ENCODE assay signal across 8 mouse cellular contexts in the genomic region with DNA sequence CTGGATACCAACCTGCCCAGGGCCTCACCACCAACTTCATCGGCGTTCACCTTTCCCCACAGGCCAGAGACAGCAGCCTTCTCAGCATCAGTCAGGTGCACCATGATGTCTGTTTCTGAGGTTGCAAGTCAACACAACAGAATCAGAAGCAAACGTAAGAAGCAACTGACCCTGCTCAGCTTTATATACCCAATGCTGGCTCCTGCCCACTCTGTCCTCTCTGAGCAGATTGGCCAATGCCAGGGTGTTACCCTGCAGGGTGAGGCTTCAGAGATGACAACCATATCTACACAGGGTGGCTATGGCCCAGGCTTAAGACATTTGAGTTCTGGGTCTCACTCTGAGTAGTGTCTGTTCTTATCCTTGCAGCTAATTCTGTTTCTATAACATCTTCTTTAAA. TPM values are rescaled to one million over a fixed set of nuclear protein-coding genes. Genes with fewer than 3 reads are reported as not detected.
A peak's percentile ranks its signal among the peaks of the same experiment; 100 is the strongest.
DNase-seq lines count a peak whose midpoint lies in the region; ATAC-seq lines count a peak whose summit lies in the region.

A gene (minus strand): TSS at position 231 of the 400 bp plus-strand sequence.

- no peaks in the 10 kb centered on the region for H3K4me1 ChIP-seq in lung, embryonic 16.5 days (replicated peaks; ENCODE audit: control insufficient read depth, insufficient read depth, low read length)
- H3K4me1 ChIP-seq in forebrain, embryonic 10.5 days, result no peaks in the 10 kb centered on the region
- peaks cover 9% of the 10 kb centered on the region for H3K4me1 ChIP-seq in liver, embryonic 11.5 days (replicated peaks; ENCODE audit: control insufficient read depth, insufficient read depth, low read length)

- H3K4me2 ChIP-seq in lung, embryonic 16.5 days (ENCODE audit: low read depth, low read length), result no peak within 1 kb of the TSS
- H3K4me2 ChIP-seq in liver, embryonic 11.5 days, result peak within 1 kb of the TSS; percentile 39

- 82% methylated on average over 3 of the region's 3 CpGs for WGBS in lung, embryonic 16.5 days
- 86% methylated on average over 3 of the region's 3 CpGs for WGBS in forebrain, embryonic 10.5 days
- WGBS in liver, embryonic 11.5 days, result 73% methylated on average over 3 of the region's 3 CpGs

- ATAC-seq in lung, embryonic 16.5 days (ENCODE audit: low read depth), result no peak
- ATAC-seq in liver, embryonic 11.5 days (replicated peaks; ENCODE audit: low FRiP score), result peak; percentile 81

- H3K4me3 ChIP-seq in lung, embryonic 16.5 days (ENCODE audit: low read length), result no peak within 1 kb of the TSS
- no peak within 1 kb of the TSS for H3K4me3 ChIP-seq in forebrain, embryonic 10.5 days
- peak within 1 kb of the TSS; percentile 32 for H3K4me3 ChIP-seq in liver, embryonic 11.5 days (ENCODE audit: low read depth, low read length)

- H3K9me3 ChIP-seq in lung, embryonic 16.5 days (ENCODE audit: control insufficient read depth, low read length), result no peaks in the 10 kb centered on the region
- H3K9me3 ChIP-seq in forebrain, embryonic 10.5 days, result no peaks in the 10 kb centered on the region
- H3K9me3 ChIP-seq in liver, embryonic 11.5 days (ENCODE audit: control insufficient read depth, low read length), result no peaks in the 10 kb centered on the region

- H3K27ac ChIP-seq in lung, embryonic 16.5 days (ENCODE audit: low read length), result no peak within 1 kb of the TSS
- no peak within 1 kb of the TSS for H3K27ac ChIP-seq in forebrain, embryonic 10.5 days
- peak within 1 kb of the TSS; percentile 89 for H3K27ac ChIP-seq in liver, embryonic 11.5 days (ENCODE audit: low read depth, low read length)

- no peaks in the 10 kb centered on the region for H3K36me3 ChIP-seq in lung, embryonic 16.5 days (ENCODE audit: control insufficient read depth, insufficient read depth, low read length)
- H3K36me3 ChIP-seq in forebrain, embryonic 10.5 days (replicated peaks), result no peaks in the 10 kb centered on the region
- H3K36me3 ChIP-seq in liver, embryonic 11.5 days (ENCODE audit: control insufficient read depth, insufficient read depth, low read length), result no peaks in the 10 kb centered on the region

- DNase-seq in lung, postnatal 10 days, result no peak
- no peak for DNase-seq in forebrain, embryonic 10.5 days (ENCODE audit: extremely low spot score, low spot score)
- no peak for DNase-seq in heart, postnatal 4 days
- DNase-seq in liver, embryonic 11.5 days (ENCODE audit: low spot score), result no peak
- DNase-seq in spleen, postnatal 4 days (ENCODE audit: low spot score in 2 of 2), result peak; percentile 83 to 85
- no peak for DNase-seq in cerebellum, postnatal 10 days
- no peak for DNase-seq in B cell, adult 2 months

- H3K27me3 ChIP-seq in lung, embryonic 16.5 days (ENCODE audit: control insufficient read depth, insufficient read depth, low read depth, low read length), result no peaks in the 10 kb centered on the region
- H3K27me3 ChIP-seq in forebrain, embryonic 10.5 days (ENCODE audit: poor library complexity, severe bottlenecking), result no peaks in the 10 kb centered on the region
- H3K27me3 ChIP-seq in liver, embryonic 11.5 days (replicated peaks; ENCODE audit: control insufficient read depth, insufficient read depth, low read length), result no peaks in the 10 kb centered on the region

- H3K9ac ChIP-seq in lung, embryonic 16.5 days (ENCODE audit: low read length), result no peak within 1 kb of the TSS
- peak within 1 kb of the TSS; percentile 46; the same call in 1 of the 2 replicates for H3K9ac ChIP-seq in liver, embryonic 11.5 days (ENCODE audit: low read depth, low read length)

RNA-seq across cellular contexts. Expression of the gene that starts here (rescaled TPM):
- 4,593 and 5,475 TPM in 2 replicates for polyA plus RNA-seq in lung, embryonic 16.5 days (2015; fragmentation: Nextera tagmentation; extraction: Ambion mirVana)
- polyA plus RNA-seq in forebrain, embryonic 10.5 days (2016; fragmentation: Nextera tagmentation; extraction: Ambion mirVana), result 183 and 303 TPM in 2 replicates
- 1,000 to 10,000 TPM in 1 of 2 experiments, 100 to 1,000 TPM in 1; 541 to 1,864 TPM for total RNA-seq in heart, postnatal 4 days (2021)
- polyA plus RNA-seq in liver, embryonic 11.5 days (2014; fragmentation: Nextera tagmentation; extraction: Ambion mirVana), result 7,398 and 7,943 TPM in 2 replicates

Comparison
In these comparisons a context has a peak if more than half of its experiments do, and no peak if none do; other contexts are left out.
1. RNA of the gene that starts here (polyA plus RNA-seq): 7,398 to 7,943 TPM in liver, embryonic 11.5 days and 4,593 to 5,475 TPM in lung, embryonic 16.5 days; 183 to 303 TPM in forebrain, embryonic 10.5 days; every median in the first group is over 10 times any median in the second.
2. DNase-seq: peak in spleen, postnatal 4 days (2 of 2); none in lung, postnatal 10 days (single experiment), forebrain, embryonic 10.5 days (single experiment), heart, postnatal 4 days (single experiment), liver, embryonic 11.5 days (single experiment), cerebellum, postnatal 10 days (0 of 2) and B cell, adult 2 months (0 of 2).